Mouse (Mus musculus): ENCODE measurements around the gene Prr23a2.
A peak's percentile ranks its signal among the peaks of the same experiment; 100 is the strongest.

Gene Prr23a2

DNA sequence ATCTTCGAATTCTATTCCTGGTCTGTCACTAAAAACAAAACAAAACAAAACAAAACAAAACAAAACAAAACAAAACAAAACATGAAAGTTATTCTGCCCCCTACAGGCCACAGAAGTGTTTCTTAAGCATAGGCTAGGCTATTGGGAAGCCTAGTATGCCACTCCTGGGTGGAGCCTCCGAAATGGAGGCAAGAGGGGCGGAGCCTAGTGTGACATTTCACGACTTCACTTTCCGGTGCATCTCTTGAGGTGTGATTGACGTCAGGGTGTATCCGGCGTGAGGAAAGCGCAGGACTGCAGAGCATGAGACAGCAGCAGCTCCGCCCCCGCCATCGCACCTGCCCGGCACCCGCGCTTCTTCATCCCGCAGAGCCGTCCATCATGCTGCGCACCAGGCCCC, at the start of gene Prr23a2:
Gene Prr23a2 (plus strand): TSS at position 285 of the 400 bp plus-strand sequence.
- no peak for DNase-seq (ENCODE audit: low spot score)

DNA sequence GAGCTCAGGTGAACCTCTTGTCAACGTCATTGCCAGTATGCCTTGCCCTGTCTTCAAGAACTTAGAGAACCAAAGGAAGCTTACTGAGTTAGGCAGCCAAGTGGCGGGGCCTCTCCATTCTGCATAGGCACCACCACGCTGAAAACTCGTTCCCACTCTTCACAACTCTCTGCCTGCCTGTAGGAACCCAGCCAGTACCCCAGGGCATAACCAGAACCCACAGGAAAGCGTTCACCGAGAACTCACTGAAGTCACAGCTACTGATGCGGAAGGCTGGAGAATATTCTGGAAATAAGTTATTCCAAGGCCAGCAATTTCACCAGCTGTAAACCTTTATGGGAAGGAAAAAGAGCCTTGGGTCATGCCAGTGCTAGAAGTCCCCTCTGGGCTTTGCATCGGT, 48.7 kb upstream of the Prr23a2 start:
- DNase-seq (ENCODE audit: low spot score): no peak

DNA sequence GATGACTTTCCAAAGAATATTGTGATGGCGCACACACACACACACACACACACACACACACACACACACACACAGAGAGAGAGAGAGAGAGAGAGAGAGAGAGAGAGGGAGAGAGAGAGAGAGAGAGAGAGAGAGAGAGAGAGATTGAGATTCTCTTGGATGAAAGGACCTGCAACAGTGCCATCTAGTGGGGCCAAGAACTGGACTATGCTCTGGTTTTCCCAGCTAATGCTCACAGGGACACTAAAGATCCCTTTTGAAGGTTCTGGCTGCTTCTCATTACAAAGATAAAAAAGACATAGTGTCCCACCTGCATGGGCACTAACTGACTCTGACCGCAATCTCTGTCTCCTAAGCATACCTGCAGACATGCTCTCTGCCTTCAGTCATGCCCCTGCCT, 46.8 kb upstream of the Prr23a2 start:
- peak; percentile 51 for DNase-seq (ENCODE audit: low spot score)

DNA sequence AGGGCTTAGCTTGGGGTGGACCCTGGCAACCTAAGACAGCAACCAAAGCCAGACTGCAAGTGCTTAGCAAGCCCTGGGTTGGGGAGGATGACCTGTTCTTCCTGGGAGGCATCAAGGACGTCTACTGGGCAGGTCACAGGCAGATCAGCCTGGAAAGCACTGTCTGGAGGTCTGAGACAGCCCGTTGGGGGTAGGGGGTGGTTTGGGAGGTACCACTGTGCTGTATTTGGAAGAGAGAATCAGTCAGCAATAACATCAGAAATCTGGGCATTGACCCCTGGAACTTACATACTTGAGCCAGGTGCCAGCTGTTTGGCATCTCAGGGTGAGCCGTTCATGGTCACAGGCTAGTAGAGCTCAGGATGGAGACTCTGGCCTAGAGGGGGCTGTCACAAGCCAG, 40.2 kb upstream of the Prr23a2 start:
- no peak for DNase-seq (ENCODE audit: low spot score)

DNA sequence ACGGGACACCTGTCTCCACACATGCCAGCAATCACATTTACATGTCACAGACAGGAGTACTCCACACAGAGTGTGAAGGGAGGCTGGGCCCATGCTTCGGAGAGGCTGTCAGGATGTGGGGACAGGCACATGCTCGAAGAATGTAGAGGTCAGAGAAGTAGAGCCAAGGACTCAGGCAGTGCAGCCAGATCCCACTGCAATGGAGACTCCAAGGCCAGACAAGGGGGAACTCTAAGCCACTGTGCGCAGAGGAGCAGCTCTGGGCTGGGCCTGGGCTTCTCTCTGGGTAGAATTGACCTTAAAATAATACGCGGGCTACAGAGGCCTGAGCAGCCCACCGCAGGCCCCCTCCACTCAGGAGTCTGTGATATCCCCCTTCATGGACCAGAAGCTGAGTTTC, 38.7 kb upstream of the Prr23a2 start:
- DNase-seq (ENCODE audit: low spot score): no peak

- no peak for DNase-seq (ENCODE audit: low spot score)
These were observed 37.3 kb upstream of the Prr23a2 start for GRCm38 (mm10) chr9:98818971-98819370.

- DNase-seq (ENCODE audit: low spot score): no peak
These were observed 36.8 kb upstream of the Prr23a2 start for GRCm38 (mm10) chr9:98819481-98819880.

- no peak for DNase-seq (ENCODE audit: low spot score)
These were observed 35.8 kb upstream of the Prr23a2 start for GRCm38 (mm10) chr9:98820461-98820860.

- no peak for DNase-seq (ENCODE audit: low spot score)
These were observed 35.2 kb upstream of the Prr23a2 start for GRCm38 (mm10) chr9:98821067-98821466.

- no peak for DNase-seq (ENCODE audit: low spot score)
These were observed 32.5 kb upstream of the Prr23a2 start for GRCm38 (mm10) chr9:98823805-98824204.

DNA sequence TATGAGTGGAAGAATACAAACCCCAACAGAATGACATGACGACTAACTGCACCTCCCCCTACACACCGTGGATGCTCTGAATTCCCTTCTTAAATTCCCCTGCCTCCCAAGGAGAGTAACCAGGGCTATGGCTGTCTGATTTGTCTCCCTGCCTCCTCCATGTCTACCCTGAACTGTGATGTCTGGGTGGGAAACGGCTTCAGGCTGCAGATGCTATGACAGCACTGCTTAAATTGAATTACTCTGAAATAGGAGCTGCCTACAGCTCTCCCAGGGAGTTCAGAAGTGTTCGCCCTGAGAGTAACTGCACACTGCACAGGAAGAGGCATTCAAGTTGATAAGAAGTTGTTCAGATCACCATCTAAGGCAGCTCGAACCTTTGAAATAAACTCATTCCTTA, 26.8 kb upstream of the Prr23a2 start:
- no peak for DNase-seq (ENCODE audit: low spot score)

- no peak for DNase-seq (ENCODE audit: low spot score)
These were observed 18.7 kb upstream of the Prr23a2 start for GRCm38 (mm10) chr9:98837537-98838074.

GRCm38 (mm10) chr9:98842117-98842516, 14.2 kb upstream of the Prr23a2 start, which contains the start of gene Prr23a1:
Prr23a1 (plus strand) TSS chr9:98842503.
- no peak for DNase-seq (ENCODE audit: low spot score)

DNA sequence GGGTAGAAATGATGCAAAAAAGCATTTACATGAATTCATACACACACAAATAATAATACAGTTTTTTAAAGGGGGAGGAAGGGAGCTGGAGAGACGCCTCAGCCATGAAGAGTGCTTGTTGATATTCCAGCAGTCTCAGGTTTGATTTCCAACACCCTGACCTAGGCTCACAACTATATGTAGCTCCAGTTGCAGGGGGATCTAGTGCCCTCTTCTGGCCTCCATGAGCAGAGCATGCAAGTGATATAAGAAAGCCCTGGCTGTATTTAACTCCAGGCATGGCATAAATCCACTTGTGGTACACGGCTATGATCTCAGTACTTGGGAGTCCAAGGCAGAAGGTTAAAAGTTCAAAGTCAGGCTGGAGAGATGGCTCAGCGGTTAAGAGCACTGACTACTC, 7.2 kb downstream of the Prr23a2 start:
- no peak for DNase-seq (ENCODE audit: low spot score)

DNA sequence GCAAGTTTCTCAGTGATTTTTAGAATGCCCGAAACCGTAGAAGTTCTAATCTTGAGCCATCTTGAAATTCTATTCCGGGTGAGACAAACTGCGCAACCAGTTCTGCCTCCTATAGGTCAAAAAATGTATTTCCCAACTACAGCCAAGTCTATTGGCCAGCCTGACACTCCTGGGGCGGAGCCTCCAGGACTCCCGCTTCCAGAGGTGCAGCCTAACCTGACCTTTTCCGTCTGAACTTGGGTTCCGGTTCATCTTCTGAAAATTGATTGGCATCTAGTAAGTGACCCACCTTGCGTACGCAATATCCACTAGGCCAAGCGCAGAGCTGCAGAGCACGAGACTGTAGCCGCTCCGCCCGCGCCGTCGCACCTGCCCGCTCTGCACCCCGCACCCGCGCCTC, 8.3 kb downstream of the Prr23a2 start, which contains the start of gene Prr23a3:
Gene Prr23a3 (plus strand): TSS at position 197 of the 400 bp plus-strand sequence.
- DNase-seq (ENCODE audit: low spot score): no peak

DNA sequence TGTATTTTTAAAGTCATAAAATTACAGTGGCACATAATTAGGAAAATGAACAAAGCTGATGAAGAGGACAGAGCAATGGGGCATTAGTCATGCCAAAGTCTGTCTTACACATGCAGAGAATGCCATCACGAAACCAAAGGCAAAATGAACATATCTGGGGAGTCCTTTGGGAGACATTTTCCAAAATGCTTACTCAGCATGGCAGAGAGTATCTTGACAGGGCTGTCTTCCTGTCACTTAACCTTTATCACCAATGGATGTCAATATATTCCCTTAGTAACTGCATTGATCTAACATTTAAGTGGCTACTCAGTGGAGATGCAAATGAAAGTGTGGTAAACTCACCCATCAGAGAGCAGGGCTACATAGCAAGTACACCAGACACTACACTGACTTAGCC, 45.2 kb downstream of the Prr23a2 start:
- no peak for DNase-seq (ENCODE audit: low spot score)

DNA sequence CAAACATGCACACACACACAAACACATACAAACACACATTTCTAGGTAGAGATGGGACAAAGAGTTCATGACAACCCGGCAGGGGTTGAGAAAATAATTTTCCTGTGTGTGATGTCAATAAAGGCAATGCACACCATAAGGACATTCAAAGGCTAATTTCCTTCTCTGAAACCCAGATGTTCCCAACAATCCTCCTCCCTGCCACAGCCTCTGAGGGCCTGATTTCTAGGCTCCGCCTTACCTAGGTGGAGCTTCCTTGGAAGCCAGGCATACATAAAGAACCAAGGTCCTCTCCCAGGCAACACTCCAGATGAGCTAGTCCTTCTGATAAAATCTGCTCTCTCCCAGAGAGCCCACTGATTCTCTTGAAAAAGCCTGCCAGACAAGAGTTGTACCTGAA, 46.5 kb downstream of the Prr23a2 start, which contains the start of gene 7420426K07Rik:
Gene 7420426K07Rik (plus strand): TSS at position 301 of the 400 bp plus-strand sequence.
- DNase-seq (ENCODE audit: low spot score): no peak

Data from layer of hippocampus, adult 11-12 months (tissue).